Mouse (Mus musculus): Measurements from ENCODE around the gene 4930469K13Rik. TPM values are rescaled to one million over a fixed set of nuclear protein-coding genes. Genes with fewer than 3 reads are reported as not detected.

The 4930469K13Rik gene
- polyA plus RNA-seq, 1 experiment: not detected

GRCm38 (mm10) chr11:34001938-34002592 is 96.3 kb downstream of the 4930469K13Rik start:
- 4% methylated on average over 5 of the region's 5 CpGs for WGBS
- DNase-seq (ENCODE audit: low read depth, low spot score): no peak

- DNase-seq (ENCODE audit: low read depth, low spot score): no peak
- WGBS: 78% methylated on average over 3 of the region's 3 CpGs
Observed at GRCm38 (mm10) chr11:34000416-34000815, 97.9 kb downstream of the 4930469K13Rik start.

- 74% methylated on average over 10 of the region's 10 CpGs for WGBS
- DNase-seq (ENCODE audit: low read depth, low spot score): no peak
Observed at GRCm38 (mm10) chr11:33998244-33998643, 100.1 kb downstream of the 4930469K13Rik start.

GRCm38 (mm10) chr11:33993496-33993895 is 104.9 kb downstream of the 4930469K13Rik start:
- DNase-seq (ENCODE audit: low read depth, low spot score): no peak
- 46% methylated on average over 5 of the region's 5 CpGs for WGBS

GRCm38 (mm10) chr11:33992938-33993337 is 105.4 kb downstream of the 4930469K13Rik start, which contains the start of gene Kcnip1:
Kcnip1 (minus strand) TSS chr11:33993152.
- WGBS: 25% methylated on average over 12 of the region's 12 CpGs
- DNase-seq (ENCODE audit: low read depth, low spot score): no peak

- no peak for DNase-seq (ENCODE audit: low read depth, low spot score)
- 40% methylated on average over 5 of the region's 5 CpGs for WGBS
Observed at GRCm38 (mm10) chr11:33990002-33990401, 108.4 kb downstream of the 4930469K13Rik start.

GRCm38 (mm10) chr11:33986525-33986924 is 111.8 kb downstream of the 4930469K13Rik start:
- no peak for DNase-seq (ENCODE audit: low read depth, low spot score)
- 76% methylated on average over 2 of the region's 2 CpGs for WGBS

GRCm38 (mm10) chr11:33980146-33980545 is 118.2 kb downstream of the 4930469K13Rik start:
- no peak for DNase-seq (ENCODE audit: low read depth, low spot score)
- WGBS: 73% methylated on average over 4 of the region's 4 CpGs

GRCm38 (mm10) chr11:33975121-33975520 is 123.2 kb downstream of the 4930469K13Rik start:
- 70% methylated on average over 2 of the region's 2 CpGs for WGBS
- no peak for DNase-seq (ENCODE audit: low read depth, low spot score)

GRCm38 (mm10) chr11:33974341-33975040 is 123.9 kb downstream of the 4930469K13Rik start:
- DNase-seq (ENCODE audit: low read depth, low spot score): no peak
- 74% methylated on average over 14 of the region's 14 CpGs for WGBS

- no peak for DNase-seq (ENCODE audit: low read depth, low spot score)
- 67% methylated on average over 7 of the region's 7 CpGs for WGBS
Observed at GRCm38 (mm10) chr11:33972114-33972513, 126.2 kb downstream of the 4930469K13Rik start.

- WGBS: 71% methylated on average over 3 of the region's 3 CpGs
- no peak for DNase-seq (ENCODE audit: low read depth, low spot score)
Observed at GRCm38 (mm10) chr11:33969199-33969598, 129.2 kb downstream of the 4930469K13Rik start.

- DNase-seq (ENCODE audit: low read depth, low spot score): no peak
- WGBS: 55% methylated on average over 4 of the region's 4 CpGs
Observed at GRCm38 (mm10) chr11:33967708-33968107, 130.6 kb downstream of the 4930469K13Rik start.

- 46% methylated on average over 2 of the region's 2 CpGs for WGBS
- DNase-seq (ENCODE audit: low read depth, low spot score): no peak
Observed at GRCm38 (mm10) chr11:33965380-33965779, 133.0 kb downstream of the 4930469K13Rik start.

- DNase-seq (ENCODE audit: low read depth, low spot score): no peak
- WGBS: 23% methylated on average over 6 of the region's 6 CpGs
Observed at GRCm38 (mm10) chr11:33962688-33963407, 135.5 kb downstream of the 4930469K13Rik start, which contains the start of gene Kcnmb1. Kcnmb1 (plus strand) TSS chr11:33963013.

- WGBS: 38% methylated on average over 7 of the region's 7 CpGs
- DNase-seq (ENCODE audit: low read depth, low spot score): no peak
Observed at GRCm38 (mm10) chr11:33962178-33962577, 136.2 kb downstream of the 4930469K13Rik start.

GRCm38 (mm10) chr11:33958713-33959112 is 139.6 kb downstream of the 4930469K13Rik start:
- no peak for DNase-seq (ENCODE audit: low read depth, low spot score)

GRCm38 (mm10) chr11:33957595-33957994 is 140.8 kb downstream of the 4930469K13Rik start:
- 73% methylated on average over 6 of the region's 6 CpGs for WGBS
- DNase-seq (ENCODE audit: low read depth, low spot score): no peak

More at GRCm38 (mm10) chr11:33958713-33959112, 139.6 kb downstream of the 4930469K13Rik start:
- 81% methylated on average over 8 of the region's 8 CpGs for WGBS

GRCm38 (mm10) chr11:33956623-33957022 is 141.7 kb downstream of the 4930469K13Rik start:
- WGBS: 76% methylated on average over 5 of the region's 5 CpGs
- no peak for DNase-seq (ENCODE audit: low read depth, low spot score)

- DNase-seq (ENCODE audit: low read depth, low spot score): no peak
- 63% methylated on average over 4 of the region's 4 CpGs for WGBS
Observed at GRCm38 (mm10) chr11:33955982-33956381, 142.4 kb downstream of the 4930469K13Rik start.
